Mouse (Mus musculus): ENCODE results near the gene Adamtsl1.

DNA sequence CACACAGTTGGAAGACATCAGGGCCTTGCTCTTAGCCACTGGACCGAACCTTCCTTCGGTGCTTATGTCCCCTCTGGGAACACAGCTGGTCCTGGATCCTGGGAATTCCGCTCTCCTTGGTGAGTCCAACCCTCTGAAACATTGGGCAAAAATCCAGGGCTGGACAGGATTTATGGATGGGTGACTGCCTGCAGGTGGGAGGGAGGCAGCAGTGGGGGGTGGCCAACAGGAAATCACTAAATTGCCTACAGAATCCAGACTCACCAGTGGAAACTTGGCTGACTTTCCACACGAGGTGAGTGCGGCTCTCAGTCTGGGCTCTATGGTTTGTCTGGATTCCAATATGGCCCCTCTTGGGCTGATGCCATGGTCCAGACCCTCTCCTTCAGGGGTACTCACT is 874.5 kb downstream of the Adamtsl1 start:
- TF ChIP-seq CTCF (IDR thresholded peaks at IDR 0.05; ENCODE audit: extremely low read depth, insufficient read depth, insufficient read length, insufficient replicate concordance) = no peak
- no peak for TF ChIP-seq POLR2A (IDR thresholded peaks at IDR 0.05; ENCODE audit: low read depth, low read length)

Measured in spleen, adult 2 months (tissue).